Mouse (Mus musculus) midbrain, embryonic 14.5 days (tissue): ENCODE measurements at regions not wholly inside any gene's neighbourhood (a gene's known extent, or its start where the extent isn't known, plus 50 kb on each side); places are given as distances from the start of the nearest gene placed in this dataset.
A peak's percentile ranks its signal among the peaks of the same experiment; 100 is the strongest.
"Not testable (repeated sequence)": the region's sequence is repeated elsewhere in the genome, so short reads cannot be mapped to it uniquely, and the experiment has no call there.

Experiments used
- ATAC-seq: fragments of 200-750 bp; cut with Nextera tagmentation; 2 replicates; pipeline ENCODE4 v1.8.0; 2017; ENCODE audit warnings: moderate number of reproducible peaks, moderate library complexity; ENCODE audit not compliant: low FRiP score, low TSS enrichment
- DNase-seq: peaks from one replicate; pipeline ENCODE4 v3.0.0-alpha.2; 2015
- H3K27ac ChIP-seq: fragments of 300-500 bp; sonication (generic); replicated peaks from 2 replicates; pipeline ENCODE4 v1.5.1; 2014; ENCODE audit warnings: mild to moderate bottlenecking, low read depth, low read length, moderate library complexity
- H3K27me3 ChIP-seq: fragments of 300-500 bp; sonication (generic); 2 replicates; pipeline ENCODE4 v1.6.1; 2014; ENCODE audit warnings: low read length, control low read depth, mixed read lengths; ENCODE audit not compliant: control insufficient read depth, insufficient read depth
- H3K36me3 ChIP-seq: fragments of 300-500 bp; sonication (generic); 2 replicates; pipeline ENCODE4 v1.6.1; 2014; ENCODE audit warnings: low read length, control low read depth; ENCODE audit not compliant: control insufficient read depth, insufficient read depth
- H3K4me1 ChIP-seq: fragments of 300-500 bp; sonication (generic); 2 replicates; pipeline ENCODE4 v1.6.1; 2014; ENCODE audit warnings: mild to moderate bottlenecking, antibody characterized with exemption, low read length, control low read depth; ENCODE audit not compliant: control insufficient read depth, insufficient read depth
- H3K4me2 ChIP-seq: fragments of 300-500 bp; sonication (generic); 2 replicates; pipeline ENCODE4 v1.6.1; 2014; ENCODE audit warnings: mild to moderate bottlenecking, low read length, moderate library complexity
- H3K4me3 ChIP-seq: fragments of 300-500 bp; sonication (generic); replicated peaks from 2 replicates; pipeline ENCODE4 v1.5.1; 2014; ENCODE audit warnings: low read depth, low read length
- H3K9ac ChIP-seq: fragments of 300-500 bp; sonication (generic); replicated peaks from 2 replicates; pipeline ENCODE4 v1.6.1; 2014; ENCODE audit warnings: mild to moderate bottlenecking, low read length, moderate library complexity
- H3K9me3 ChIP-seq: fragments of 300-500 bp; sonication (generic); 2 replicates; pipeline ENCODE4 v1.6.1; 2016; ENCODE audit warnings: low read length, control low read depth, mixed read lengths; ENCODE audit not compliant: control insufficient read depth
- WGBS: fragments of 180-500 bp; shearing (Covaris S2); extraction: QIAGEN DNeasy Blood & Tissue Kit; methylation state at CpG from one replicate; pipeline ENCODE4 v1.1.7; 2014; 5-methylcytosine and 5-hydroxymethylcytosine counted together

- DNase-seq (no peak), ATAC-seq (no peak; the same call in 1 of the 2 replicates)
- H3K9me3 ChIP-seq, result no peaks in the 10 kb centered on the region
- H3K36me3 ChIP-seq, result no peaks in the 10 kb centered on the region
- no peak overlapping the region for H3K4me2 ChIP-seq
- no peak overlapping the region for H3K27ac ChIP-seq
- H3K27me3 ChIP-seq, result no peaks in the 10 kb centered on the region
- H3K9ac ChIP-seq, result no peak overlapping the region
- H3K4me3 ChIP-seq, result no peak overlapping the region
- WGBS, result 37% methylated on average over 3 of the region's 3 CpGs
- no peaks in the 10 kb centered on the region for H3K4me1 ChIP-seq
These were observed 113.0 kb upstream of the Tac1 start for GRCm38 (mm10) chr6:7441725-7442124.

GRCm38 (mm10) chr6:7442286-7442685 is 112.4 kb upstream of the Tac1 start:
- not testable (repeated sequence) for DNase-seq, H3K9me3 ChIP-seq, H3K9ac ChIP-seq, H3K4me3 ChIP-seq, H3K36me3 ChIP-seq, H3K27ac ChIP-seq, H3K4me1 ChIP-seq, ATAC-seq, H3K4me2 ChIP-seq, H3K27me3 ChIP-seq
- 60% methylated on average over 3 of the region's 3 CpGs for WGBS

GRCm38 (mm10) chr6:7455881-7456280 is 98.8 kb upstream of the Tac1 start:
- Histone ChIP-seq H3K4me1 (no peaks in the 10 kb centered on the region), H3K27ac (no peak overlapping the region), H3K4me3 (no peak overlapping the region), H3K4me2 (no peak overlapping the region), H3K27me3 (no peaks in the 10 kb centered on the region), H3K9ac (no peak overlapping the region), H3K9me3 (no peaks in the 10 kb centered on the region), H3K36me3 (no peaks in the 10 kb centered on the region)
- ATAC-seq, result no peak; the same call in 1 of the 2 replicates
- WGBS, result 64% methylated on average over 3 of the region's 3 CpGs
- peak; percentile 55 for DNase-seq

GRCm38 (mm10) chr6:7463896-7464295 is 90.8 kb upstream of the Tac1 start:
- no peak overlapping the region for H3K4me2 ChIP-seq
- no peaks in the 10 kb centered on the region for H3K36me3 ChIP-seq
- ATAC-seq, result no peak; the same call in 1 of the 2 replicates
- no peak overlapping the region for H3K27ac ChIP-seq
- no peaks in the 10 kb centered on the region for H3K27me3 ChIP-seq
- 84% methylated on average over 2 of the region's 2 CpGs for WGBS
- H3K9ac ChIP-seq, result no peak overlapping the region
- no peak overlapping the region for H3K4me3 ChIP-seq
- H3K4me1 ChIP-seq, result no peaks in the 10 kb centered on the region
- no peaks in the 10 kb centered on the region for H3K9me3 ChIP-seq
- DNase-seq, result peak; percentile 24

- H3K9ac ChIP-seq, result no peak overlapping the region
- ATAC-seq (no peak), DNase-seq (no peak)
- H3K4me2 ChIP-seq, result no peak overlapping the region
- WGBS, result 87% methylated on average over 2 of the region's 2 CpGs
- no peak overlapping the region for H3K27ac ChIP-seq
- no peaks in the 10 kb centered on the region for H3K4me1 ChIP-seq
- no peaks in the 10 kb centered on the region for H3K9me3 ChIP-seq
- no peaks in the 10 kb centered on the region for H3K27me3 ChIP-seq
- no peak overlapping the region for H3K4me3 ChIP-seq
- H3K36me3 ChIP-seq, result no peaks in the 10 kb centered on the region
These were observed 90.3 kb upstream of the Tac1 start for GRCm38 (mm10) chr6:7464346-7464745.

GRCm38 (mm10) chr6:7472366-7473026 is 82.2 kb upstream of the Tac1 start:
- H3K9me3 ChIP-seq, result no peaks in the 10 kb centered on the region
- no peaks in the 10 kb centered on the region for H3K4me1 ChIP-seq
- H3K4me2 ChIP-seq, result no peak overlapping the region
- no peaks in the 10 kb centered on the region for H3K27me3 ChIP-seq
- H3K27ac ChIP-seq, result no peak overlapping the region
- peak; percentile 47 for DNase-seq
- no peak overlapping the region for H3K4me3 ChIP-seq
- H3K36me3 ChIP-seq, result no peaks in the 10 kb centered on the region
- H3K9ac ChIP-seq, result no peak overlapping the region
- 78% methylated on average over 7 of the region's 7 CpGs for WGBS
- ATAC-seq, result no peak

- H3K4me2 ChIP-seq, result no peak overlapping the region
- WGBS, result 69% methylated on average over 3 of the region's 3 CpGs
- H3K9me3 ChIP-seq, result no peaks in the 10 kb centered on the region
- DNase-seq, result no peak
- H3K27ac ChIP-seq, result no peak overlapping the region
- no peaks in the 10 kb centered on the region for H3K27me3 ChIP-seq
- H3K36me3 ChIP-seq, result no peaks in the 10 kb centered on the region
- ATAC-seq, result no peak
- no peaks in the 10 kb centered on the region for H3K4me1 ChIP-seq
- no peak overlapping the region for H3K4me3 ChIP-seq
- no peak overlapping the region for H3K9ac ChIP-seq
These were observed 80.9 kb upstream of the Tac1 start for GRCm38 (mm10) chr6:7473730-7474129.

- DNase-seq (no peak), ATAC-seq (no peak)
- Histone ChIP-seq H3K9ac (no peak overlapping the region), H3K4me3 (no peak overlapping the region), H3K4me2 (no peak overlapping the region), H3K36me3 (no peaks in the 10 kb centered on the region), H3K27ac (no peak overlapping the region), H3K9me3 (no peaks in the 10 kb centered on the region), H3K27me3 (no peaks in the 10 kb centered on the region), H3K4me1 (no peaks in the 10 kb centered on the region)
- WGBS, result 88% methylated on average over 1 of the region's 1 CpGs
These were observed 77.8 kb upstream of the Tac1 start for GRCm38 (mm10) chr6:7476907-7477306.

GRCm38 (mm10) chr6:7494299-7494698 is 60.4 kb upstream of the Tac1 start:
- H3K4me1 ChIP-seq, result no peaks in the 10 kb centered on the region
- no peak overlapping the region for H3K9ac ChIP-seq
- H3K4me3 ChIP-seq, result no peak overlapping the region
- H3K27ac ChIP-seq, result no peak overlapping the region
- DNase-seq, result no peak
- H3K36me3 ChIP-seq, result no peaks in the 10 kb centered on the region
- 82% methylated on average over 2 of the region's 2 CpGs for WGBS
- H3K27me3 ChIP-seq, result no peaks in the 10 kb centered on the region
- no peak overlapping the region for H3K4me2 ChIP-seq
- no peak for ATAC-seq
- H3K9me3 ChIP-seq, result no peaks in the 10 kb centered on the region
